Mouse (Mus musculus) limb, embryonic 11.5 days (tissue): ENCODE measurements around the gene Espnl. TPM values are rescaled to one million over a fixed set of nuclear protein-coding genes. Genes with fewer than 3 reads are reported as not detected.

Experiments
- ATAC-seq: fragments of 200-750 bp; cut with Nextera tagmentation; 2 replicates; pipeline ENCODE4 v1.8.0; 2017; ENCODE audit warnings: low read depth; ENCODE audit not compliant: insufficient number of reproducible peaks, low FRiP score, low TSS enrichment
- DNase-seq: peaks from one replicate; pipeline ENCODE4 v3.0.0-alpha.2; 2015; ENCODE audit warnings: low spot score
- H3K27ac ChIP-seq: fragments of 300-500 bp; sonication (generic); replicated peaks from 2 replicates; pipeline ENCODE4 v1.5.1; 2014; ENCODE audit warnings: low read depth, mild to moderate bottlenecking, low read length
- H3K27me3 ChIP-seq: fragments of 300-500 bp; sonication (generic); 2 replicates; pipeline ENCODE4 v1.6.1; 2014; ENCODE audit warnings: mild to moderate bottlenecking, low read length, mixed read lengths; ENCODE audit not compliant: control insufficient read depth, insufficient read depth
- H3K36me3 ChIP-seq: fragments of 300-500 bp; sonication (generic); 2 replicates; pipeline ENCODE4 v1.6.1; 2014; ENCODE audit warnings: mild to moderate bottlenecking, low read length, moderate library complexity, mixed read lengths; ENCODE audit not compliant: control insufficient read depth, insufficient read depth
- H3K4me1 ChIP-seq: fragments of 300-500 bp; sonication (generic); 2 replicates; pipeline ENCODE4 v1.6.1; 2014; ENCODE audit warnings: low read length, mixed read lengths; ENCODE audit not compliant: control insufficient read depth, insufficient read depth
- H3K4me2 ChIP-seq: fragments of 300-500 bp; sonication (generic); 2 replicates; pipeline ENCODE4 v1.6.1; 2014; ENCODE audit warnings: low read depth, mild to moderate bottlenecking, moderate library complexity; ENCODE audit not compliant: severe bottlenecking
- H3K4me3 ChIP-seq: fragments of 300-500 bp; sonication (generic); 2 replicates; pipeline ENCODE4 v1.5.1; 2014; ENCODE audit warnings: low read depth, low read length
- H3K9ac ChIP-seq: fragments of 300-500 bp; sonication (generic); 2 replicates; pipeline ENCODE4 v1.6.1; 2014; ENCODE audit warnings: mild to moderate bottlenecking, low read length
- H3K9me3 ChIP-seq: fragments of 300-500 bp; sonication (generic); 2 replicates; pipeline ENCODE4 v1.6.1; 2016; ENCODE audit warnings: low read length; ENCODE audit not compliant: control insufficient read depth
- WGBS: fragments of 180-500 bp; shearing (Covaris S2); extraction: QIAGEN DNeasy Blood & Tissue Kit; methylation state at CpG from one replicate; pipeline ENCODE4 v1.1.7; 2014; 5-methylcytosine and 5-hydroxymethylcytosine counted together
- polyA plus RNA-seq: library from polyadenylated mRNA; unstranded; fragments of >200 nt; fragmentation: Nextera tagmentation; extraction: Ambion mirVana; gene quantifications from 2 replicates; pipeline ENCODE4 v1.2.1, GENCODE M21; 2014

Gene Espnl
- polyA plus RNA-seq, result 0.05 TPM in 1 of 2 replicates, not detected in the other

GRCm38 (mm10) chr1:91321760-91322438, at the start of gene Espnl:
Espnl (plus strand) TSS chr1:91322075.
- Histone ChIP-seq H3K4me2 (no peak within 1 kb of the TSS), H3K36me3 (no peaks in the 10 kb centered on the region), H3K4me1 (no peaks in the 10 kb centered on the region), H3K9ac (no peak within 1 kb of the TSS), H3K4me3 (no peak within 1 kb of the TSS), H3K27me3 (no peaks in the 10 kb centered on the region), H3K9me3 (no peaks in the 10 kb centered on the region), H3K27ac (no peak within 1 kb of the TSS)
- DNase-seq, result no peak
- ATAC-seq, result no peak; the same call in 1 of the 2 replicates
- WGBS, result 72% methylated on average over 19 of the region's 19 CpGs

DNA sequence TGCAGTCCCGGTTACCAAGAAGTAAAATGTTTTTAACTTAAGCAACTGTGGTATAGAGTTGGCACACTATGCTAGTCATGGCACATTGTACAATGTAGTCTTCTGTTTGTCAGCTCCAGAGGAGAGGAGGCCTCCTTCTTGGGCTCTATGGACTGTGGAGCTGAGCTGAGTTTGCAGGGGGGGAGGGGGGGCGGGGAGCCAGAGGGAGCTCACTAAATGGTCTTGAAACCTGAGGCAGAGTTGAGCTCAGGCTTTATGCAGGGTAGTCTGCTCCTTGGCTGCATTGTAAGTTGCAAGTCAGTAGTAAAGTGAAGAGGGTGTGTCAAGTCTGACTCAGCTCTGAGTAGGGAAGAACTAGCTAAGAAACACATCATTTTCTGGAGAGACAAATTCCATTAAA, 49.6 kb upstream of the Espnl start:
- WGBS, result 88% methylated on average over 2 of the region's 2 CpGs
- no peak for ATAC-seq
- Histone ChIP-seq H3K27ac (no peak overlapping the region), H3K36me3 (peaks cover 3% of the 10 kb centered on the region; the same call in 1 of the 2 replicates), H3K4me2 (no peak overlapping the region), H3K9me3 (no peaks in the 10 kb centered on the region), H3K4me3 (no peak overlapping the region), H3K4me1 (no peaks in the 10 kb centered on the region), H3K9ac (no peak overlapping the region), H3K27me3 (no peaks in the 10 kb centered on the region)
- no peak for DNase-seq

- WGBS, result 91% methylated on average over 4 of the region's 4 CpGs
- no peak overlapping the region for H3K9ac ChIP-seq
- H3K4me3 ChIP-seq, result no peak overlapping the region
- no peaks in the 10 kb centered on the region for H3K9me3 ChIP-seq
- H3K4me2 ChIP-seq, result no peak overlapping the region
- H3K4me1 ChIP-seq, result no peaks in the 10 kb centered on the region
- H3K36me3 ChIP-seq, result peaks cover 6% of the 10 kb centered on the region; the same call in 1 of the 2 replicates
- ATAC-seq, result no peak
- H3K27ac ChIP-seq, result no peak overlapping the region
- no peak for DNase-seq
- no peaks in the 10 kb centered on the region for H3K27me3 ChIP-seq
Observed at GRCm38 (mm10) chr1:91276581-91276980, 45.3 kb upstream of the Espnl start.

- ATAC-seq (no peak), DNase-seq (no peak)
- H3K36me3 ChIP-seq, result peaks cover 6% of the 10 kb centered on the region; the same call in 1 of the 2 replicates
- no peaks in the 10 kb centered on the region for H3K4me1 ChIP-seq
- H3K9me3 ChIP-seq, result no peaks in the 10 kb centered on the region
- no peaks in the 10 kb centered on the region for H3K27me3 ChIP-seq
- no peak overlapping the region for H3K27ac ChIP-seq
- no peak overlapping the region for H3K9ac ChIP-seq
- no peak overlapping the region for H3K4me2 ChIP-seq
- H3K4me3 ChIP-seq, result no peak overlapping the region
- 85% methylated on average over 2 of the region's 2 CpGs for WGBS
Observed at GRCm38 (mm10) chr1:91277480-91277879, 44.4 kb upstream of the Espnl start.

GRCm38 (mm10) chr1:91278410-91279119, 43.3 kb upstream of the Espnl start:
- H3K36me3 ChIP-seq, result peaks cover 6% of the 10 kb centered on the region; the same call in 1 of the 2 replicates
- 97% methylated on average over 3 of the region's 3 CpGs for WGBS
- H3K27me3 ChIP-seq, result no peaks in the 10 kb centered on the region
- DNase-seq (no peak), ATAC-seq (no peak)
- H3K4me2 ChIP-seq, result no peak overlapping the region
- no peak overlapping the region for H3K27ac ChIP-seq
- no peak overlapping the region for H3K4me3 ChIP-seq
- H3K9me3 ChIP-seq, result no peaks in the 10 kb centered on the region
- no peaks in the 10 kb centered on the region for H3K4me1 ChIP-seq
- H3K9ac ChIP-seq, result no peak overlapping the region

GRCm38 (mm10) chr1:91279126-91279525, 42.7 kb upstream of the Espnl start:
- WGBS, result 87% methylated on average over 1 of the region's 1 CpGs
- no peak overlapping the region for H3K4me3 ChIP-seq
- H3K4me2 ChIP-seq, result no peak overlapping the region
- no peak for DNase-seq
- no peaks in the 10 kb centered on the region for H3K4me1 ChIP-seq
- H3K27ac ChIP-seq, result no peak overlapping the region
- H3K9me3 ChIP-seq, result no peaks in the 10 kb centered on the region
- H3K27me3 ChIP-seq, result no peaks in the 10 kb centered on the region
- no peak overlapping the region for H3K9ac ChIP-seq
- no peak for ATAC-seq
- peaks cover 6% of the 10 kb centered on the region; the same call in 1 of the 2 replicates for H3K36me3 ChIP-seq

- no peak for ATAC-seq
- no peaks in the 10 kb centered on the region for H3K27me3 ChIP-seq
- H3K9ac ChIP-seq, result no peak overlapping the region
- no peak overlapping the region for H3K4me2 ChIP-seq
- no peak for DNase-seq
- peaks cover 9% of the 10 kb centered on the region; the same call in 1 of the 2 replicates for H3K36me3 ChIP-seq
- H3K4me1 ChIP-seq, result no peaks in the 10 kb centered on the region
- H3K9me3 ChIP-seq, result no peaks in the 10 kb centered on the region
- 100% methylated on average over 1 of the region's 1 CpGs for WGBS
- no peak overlapping the region for H3K4me3 ChIP-seq
- H3K27ac ChIP-seq, result no peak overlapping the region
Observed at GRCm38 (mm10) chr1:91282582-91282981, 39.3 kb upstream of the Espnl start.

GRCm38 (mm10) chr1:91289375-91289774, 32.5 kb upstream of the Espnl start:
- H3K27me3 ChIP-seq, result no peaks in the 10 kb centered on the region
- peaks cover 12% of the 10 kb centered on the region; the same call in 1 of the 2 replicates for H3K36me3 ChIP-seq
- no peak for ATAC-seq
- no peaks in the 10 kb centered on the region for H3K4me1 ChIP-seq
- no peak overlapping the region for H3K27ac ChIP-seq
- DNase-seq, result no peak
- 100% methylated on average over 1 of the region's 1 CpGs for WGBS
- no peaks in the 10 kb centered on the region for H3K9me3 ChIP-seq
- H3K4me2 ChIP-seq, result no peak overlapping the region
- H3K4me3 ChIP-seq, result no peak overlapping the region
- no peak overlapping the region for H3K9ac ChIP-seq
